Mouse (Mus musculus) forebrain, embryonic 15.5 days (tissue): ENCODE results near the gene Akap8. TPM values are rescaled to one million over a fixed set of nuclear protein-coding genes. Genes with fewer than 3 reads are reported as not detected.

Source experiments
- ATAC-seq: fragments of 200-750 bp; cut with Nextera tagmentation; replicated peaks from 2 replicates; pipeline ENCODE4 v1.8.0; 2017; ENCODE audit warnings: mild to moderate bottlenecking, moderate TSS enrichment, moderate library complexity
- H3K27ac ChIP-seq: fragments of 300-500 bp; sonication (generic); replicated peaks from 2 replicates; pipeline ENCODE4 v1.5.1; 2015; ENCODE audit warnings: mild to moderate bottlenecking, inconsistent platforms
- H3K27me3 ChIP-seq: fragments of 300-500 bp; sonication (generic); 2 replicates; pipeline ENCODE4 v1.6.1; 2015; ENCODE audit warnings: inconsistent platforms
- H3K36me3 ChIP-seq: fragments of 300-500 bp; sonication (generic); 2 replicates; pipeline ENCODE4 v1.6.1; 2015; ENCODE audit warnings: mild to moderate bottlenecking, inconsistent platforms
- H3K4me1 ChIP-seq: fragments of 300-500 bp; sonication (generic); 2 replicates; pipeline ENCODE4 v1.6.1; 2015; ENCODE audit warnings: inconsistent platforms
- H3K4me2 ChIP-seq: fragments of 300-500 bp; sonication (generic); replicated peaks from 2 replicates; pipeline ENCODE4 v1.6.1; 2015; ENCODE audit warnings: mild to moderate bottlenecking, inconsistent platforms
- H3K4me3 ChIP-seq: fragments of 300-500 bp; sonication (generic); 2 replicates; pipeline ENCODE4 v1.5.1; 2015; ENCODE audit warnings: mild to moderate bottlenecking, inconsistent platforms
- H3K9ac ChIP-seq: fragments of 300-500 bp; sonication (generic); replicated peaks from 2 replicates; pipeline ENCODE4 v1.6.1; 2015; ENCODE audit warnings: mild to moderate bottlenecking, inconsistent platforms
- H3K9me3 ChIP-seq: fragments of 300-500 bp; sonication (generic); 2 replicates; pipeline ENCODE4 v1.6.1; 2016; ENCODE audit warnings: inconsistent platforms
- WGBS: fragments of 180-500 bp; shearing (Covaris S2); methylation state at CpG from one replicate; pipeline ENCODE4 v1.1.7; 2015; ENCODE audit warnings: mixed read lengths; 5-methylcytosine and 5-hydroxymethylcytosine counted together
- polyA plus RNA-seq: library from polyadenylated mRNA; unstranded; fragments of >200 nt; fragmentation: Nextera tagmentation; extraction: Ambion mirVana; gene quantifications from 2 replicates; pipeline ENCODE4 v1.2.1, GENCODE M21; 2015

The Akap8 gene
- polyA plus RNA-seq, 1 experiment from 2014 or later: 107 TPM

DNA sequence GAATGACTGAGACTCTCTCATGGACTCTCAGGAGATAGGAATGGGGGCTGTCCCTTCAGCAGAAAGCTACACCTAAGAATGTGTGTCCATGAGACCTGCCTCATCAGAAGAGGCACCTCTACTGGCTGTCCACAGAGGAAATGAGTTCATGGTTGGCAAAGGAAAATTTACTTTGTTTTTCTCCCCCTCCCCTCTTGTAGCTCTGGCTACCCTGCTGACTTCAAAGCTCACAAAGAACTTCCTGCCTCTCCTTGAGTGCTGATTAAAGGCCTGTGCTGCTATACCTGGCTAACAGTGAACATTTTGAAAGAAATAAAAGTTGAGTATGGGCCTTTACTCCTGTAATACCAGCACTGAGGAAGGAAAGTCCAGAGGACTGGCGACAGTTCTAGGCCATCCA lies 20.1 kb upstream of the Akap8 start:
- no peak overlapping the region for H3K4me2 ChIP-seq
- no peaks in the 10 kb centered on the region for H3K4me1 ChIP-seq
- H3K27me3 ChIP-seq: no peaks in the 10 kb centered on the region
- no peak overlapping the region for H3K4me3 ChIP-seq
- H3K27ac ChIP-seq: no peak overlapping the region
- H3K36me3 ChIP-seq: peaks cover 45% of the 10 kb centered on the region
- 93% methylated on average over 1 of the region's 1 CpGs for WGBS
- no peak overlapping the region for H3K9ac ChIP-seq
- ATAC-seq: no peak
- no peaks in the 10 kb centered on the region for H3K9me3 ChIP-seq

- H3K9me3 ChIP-seq: no peaks in the 10 kb centered on the region
- no peaks in the 10 kb centered on the region for H3K27me3 ChIP-seq
- 83% methylated on average over 1 of the region's 1 CpGs for WGBS
- H3K4me1 ChIP-seq: no peaks in the 10 kb centered on the region
- no peak for ATAC-seq
- H3K9ac ChIP-seq: no peak overlapping the region
- H3K4me3 ChIP-seq: no peak overlapping the region
- H3K36me3 ChIP-seq: peaks cover 54% of the 10 kb centered on the region
- no peak overlapping the region for H3K27ac ChIP-seq
- no peak overlapping the region for H3K4me2 ChIP-seq
Observed at GRCm38 (mm10) chr17:32340110-32340509, 19.1 kb upstream of the Akap8 start.

DNA sequence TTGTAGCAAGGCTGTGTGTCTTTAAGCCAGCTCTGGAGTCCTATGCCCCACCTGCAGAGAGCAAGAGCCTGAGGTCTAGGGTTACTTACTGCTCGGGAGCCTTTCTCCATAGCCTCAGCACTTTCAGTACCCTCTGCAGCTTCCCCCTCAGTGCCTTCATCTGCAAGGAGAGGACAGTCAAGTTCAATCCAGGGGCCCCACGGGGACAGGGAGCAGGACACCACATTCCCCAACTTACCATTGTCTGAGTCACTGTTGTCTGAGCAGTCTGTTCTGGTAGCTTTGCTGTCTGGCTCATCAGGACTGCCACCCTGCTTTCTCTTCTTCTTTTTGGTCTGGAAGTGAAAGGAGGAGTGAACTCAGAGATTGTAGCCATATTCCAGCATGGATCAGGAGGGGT lies 14.8 kb upstream of the Akap8 start:
- no peak overlapping the region for H3K27ac ChIP-seq
- no peaks in the 10 kb centered on the region for H3K4me1 ChIP-seq
- H3K9ac ChIP-seq: no peak overlapping the region
- peaks cover 73% of the 10 kb centered on the region for H3K36me3 ChIP-seq
- H3K4me3 ChIP-seq: no peak overlapping the region
- H3K27me3 ChIP-seq: no peaks in the 10 kb centered on the region
- no peaks in the 10 kb centered on the region for H3K9me3 ChIP-seq
- WGBS: 87% methylated on average over 2 of the region's 2 CpGs
- ATAC-seq: no peak
- H3K4me2 ChIP-seq: no peak overlapping the region

- 94% methylated on average over 12 of the region's 12 CpGs for WGBS
- no peak overlapping the region for H3K4me2 ChIP-seq
- no peaks in the 10 kb centered on the region for H3K27me3 ChIP-seq
- H3K4me1 ChIP-seq: no peaks in the 10 kb centered on the region
- peaks cover 77% of the 10 kb centered on the region for H3K36me3 ChIP-seq
- ATAC-seq: no peak
- H3K27ac ChIP-seq: no peak overlapping the region
- no peak overlapping the region for H3K9ac ChIP-seq
- H3K9me3 ChIP-seq: no peaks in the 10 kb centered on the region
- H3K4me3 ChIP-seq: no peak overlapping the region
Observed at GRCm38 (mm10) chr17:32334921-32335320, 13.9 kb upstream of the Akap8 start.

GRCm38 (mm10) chr17:32333675-32334303 lies 12.8 kb upstream of the Akap8 start:
- WGBS: 91% methylated on average over 31 of the region's 31 CpGs
- Histone ChIP-seq H3K9me3 (no peaks in the 10 kb centered on the region), H3K4me2 (no peak overlapping the region), H3K27ac (no peak overlapping the region), H3K36me3 (peaks cover 77% of the 10 kb centered on the region), H3K9ac (no peak overlapping the region), H3K27me3 (no peaks in the 10 kb centered on the region), H3K4me3 (no peak overlapping the region), H3K4me1 (no peaks in the 10 kb centered on the region)
- ATAC-seq: 0 out of 2 replicates have a peak, but pooled peaks have one; percentile 13

DNA sequence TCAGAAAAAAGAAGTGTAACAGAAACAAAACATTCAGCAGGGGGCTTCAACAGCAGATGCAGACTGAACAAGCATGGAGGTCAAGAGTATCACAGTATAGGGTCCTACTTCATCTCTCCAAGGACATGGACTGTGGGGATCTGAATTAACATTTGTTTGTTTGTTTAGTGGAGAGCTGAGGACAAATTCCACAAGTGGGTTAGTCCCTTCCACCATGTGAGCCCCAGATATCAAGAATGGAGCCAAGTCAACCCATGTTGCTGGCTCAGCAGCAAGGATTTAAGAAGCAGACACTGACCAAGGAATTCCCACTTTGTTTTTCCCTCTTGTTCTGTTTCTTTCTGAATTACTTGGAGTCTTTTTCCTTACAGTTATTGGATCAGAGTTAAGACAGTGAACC lies 6.5 kb upstream of the Akap8 start:
- Histone ChIP-seq H3K27ac (no peak overlapping the region), H3K27me3 (no peaks in the 10 kb centered on the region), H3K9me3 (no peaks in the 10 kb centered on the region), H3K4me1 (peaks cover 2% of the 10 kb centered on the region; the same call in 1 of the 2 replicates), H3K4me2 (no peak overlapping the region), H3K9ac (no peak overlapping the region), H3K4me3 (no peak overlapping the region), H3K36me3 (peaks cover 50% of the 10 kb centered on the region)
- no peak for ATAC-seq

DNA sequence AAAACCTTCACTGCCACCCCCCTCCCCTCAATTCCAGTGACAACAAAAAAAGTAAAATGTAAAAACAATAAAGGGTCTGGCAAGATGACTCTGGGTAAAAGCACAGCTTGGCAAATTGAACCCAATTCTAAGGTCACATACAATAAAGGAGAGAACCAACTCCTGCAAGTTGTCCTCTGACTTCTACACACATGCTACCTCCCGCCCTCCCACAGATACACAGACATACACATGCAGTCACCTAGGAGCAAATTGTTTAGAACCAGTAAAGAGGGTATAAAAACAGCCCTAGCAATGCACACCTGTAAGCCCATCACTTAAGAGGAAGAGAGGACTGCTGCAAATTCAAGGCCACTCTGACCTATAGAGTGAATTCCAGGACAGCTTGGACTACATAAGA lies 1.8 kb upstream of the Akap8 start:
- no peak for ATAC-seq

GRCm38 (mm10) chr17:32321836-32322235 lies 798 bp upstream of the Akap8 start:
- WGBS: 24% methylated on average over 6 of the region's 6 CpGs
- ATAC-seq: no peak
- peak overlapping the region; percentile 92 for H3K27ac ChIP-seq
- peak overlapping the region; percentile 70 for H3K9ac ChIP-seq
- peak overlapping the region; percentile 65 for H3K4me2 ChIP-seq
- H3K9me3 ChIP-seq: no peaks in the 10 kb centered on the region
- no peaks in the 10 kb centered on the region for H3K27me3 ChIP-seq
- H3K4me3 ChIP-seq: peak overlapping the region; percentile 99
- H3K36me3 ChIP-seq: peaks cover 29% of the 10 kb centered on the region
- H3K4me1 ChIP-seq: peaks cover 31% of the 10 kb centered on the region

More for the DNA sequence above, 1.8 kb upstream of the Akap8 start:
- WGBS: 86% methylated on average over 1 of the region's 1 CpGs
- Histone ChIP-seq H3K4me3 (no peak overlapping the region), H3K27ac (no peak overlapping the region), H3K4me2 (no peak overlapping the region), H3K9me3 (no peaks in the 10 kb centered on the region), H3K9ac (no peak overlapping the region), H3K36me3 (peaks cover 28% of the 10 kb centered on the region), H3K4me1 (peaks cover 31% of the 10 kb centered on the region), H3K27me3 (no peaks in the 10 kb centered on the region)

- peak overlapping the region; percentile 65 for H3K4me2 ChIP-seq
- ATAC-seq: peak; percentile 74; the same call in 1 of the 2 replicates
- no peaks in the 10 kb centered on the region for H3K27me3 ChIP-seq
- peak overlapping the region; percentile 92 for H3K27ac ChIP-seq
- peak overlapping the region; percentile 70 for H3K9ac ChIP-seq
- peak overlapping the region; percentile 99 for H3K4me3 ChIP-seq
- peaks cover 31% of the 10 kb centered on the region for H3K4me1 ChIP-seq
- 2% methylated on average over 23 of the region's 23 CpGs for WGBS
- no peaks in the 10 kb centered on the region for H3K9me3 ChIP-seq
- peaks cover 33% of the 10 kb centered on the region for H3K36me3 ChIP-seq
Observed at GRCm38 (mm10) chr17:32321390-32321734, 324 bp upstream of the Akap8 start.

DNA sequence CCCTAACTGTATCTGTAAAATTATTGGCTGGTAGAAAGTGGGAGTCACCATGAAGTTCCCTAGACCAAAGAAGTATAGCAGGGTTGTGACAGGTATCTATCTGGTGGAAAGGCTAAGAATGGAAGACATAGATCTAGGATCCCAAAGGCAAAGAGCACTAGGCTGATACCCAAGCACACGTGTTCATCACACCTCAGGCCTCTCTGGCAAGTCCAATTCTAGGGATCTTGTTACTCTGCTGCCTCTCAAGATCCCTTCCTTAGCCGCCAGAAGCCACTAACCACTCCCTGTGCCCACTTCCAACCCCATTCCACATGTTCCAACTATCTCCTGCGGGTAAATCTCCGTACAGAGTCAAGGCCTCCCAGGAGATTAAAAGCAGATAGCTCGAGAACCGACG lies 1.1 kb downstream of the Akap8 start:
- WGBS: 1% methylated on average over 7 of the region's 7 CpGs
- H3K36me3 ChIP-seq: peaks cover 37% of the 10 kb centered on the region
- H3K4me3 ChIP-seq: peak overlapping the region; percentile 99
- H3K9ac ChIP-seq: peak overlapping the region; percentile 95
- ATAC-seq: no peak
- H3K4me2 ChIP-seq: peak overlapping the region; percentile 80
- peak overlapping the region; percentile 97 for H3K27ac ChIP-seq
- no peaks in the 10 kb centered on the region for H3K27me3 ChIP-seq
- H3K4me1 ChIP-seq: peaks cover 31% of the 10 kb centered on the region
- H3K9me3 ChIP-seq: no peaks in the 10 kb centered on the region

- Histone ChIP-seq H3K4me2 (no peak overlapping the region), H3K27ac (no peak overlapping the region), H3K4me3 (no peak overlapping the region), H3K9ac (no peak overlapping the region), H3K36me3 (peaks cover 53% of the 10 kb centered on the region), H3K27me3 (no peaks in the 10 kb centered on the region), H3K4me1 (peaks cover 31% of the 10 kb centered on the region), H3K9me3 (no peaks in the 10 kb centered on the region)
- ATAC-seq: no peak
- WGBS: 92% methylated on average over 3 of the region's 3 CpGs
Observed at GRCm38 (mm10) chr17:32317708-32318107, 3.3 kb downstream of the Akap8 start.

- Histone ChIP-seq H3K27me3 (no peaks in the 10 kb centered on the region), H3K9ac (no peak overlapping the region), H3K4me3 (no peak overlapping the region), H3K27ac (no peak overlapping the region), H3K9me3 (no peaks in the 10 kb centered on the region), H3K4me2 (no peak overlapping the region), H3K36me3 (peaks cover 60% of the 10 kb centered on the region), H3K4me1 (peaks cover 25% of the 10 kb centered on the region)
- no peak for ATAC-seq
- WGBS: 93% methylated on average over 8 of the region's 8 CpGs
Observed at GRCm38 (mm10) chr17:32317032-32317431, 4.0 kb downstream of the Akap8 start.

DNA sequence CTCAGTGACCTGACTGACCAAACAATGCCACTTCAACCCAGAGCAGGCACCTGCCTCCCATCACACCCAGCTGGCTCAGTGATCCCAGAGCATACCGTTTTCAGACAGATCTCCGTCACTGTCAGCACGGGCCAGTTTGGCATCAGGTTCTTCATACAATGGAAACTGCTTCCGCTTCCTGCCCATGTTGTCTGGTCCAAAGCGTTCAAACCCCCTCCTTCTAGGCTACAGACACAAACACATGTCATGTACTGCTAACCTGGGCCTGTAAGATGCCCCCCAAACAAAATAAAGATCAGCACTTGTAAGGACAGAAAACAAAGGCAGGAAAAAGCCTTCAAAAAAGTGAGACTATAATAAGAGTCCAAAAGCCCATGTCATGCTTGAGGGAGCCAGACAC lies 5.5 kb downstream of the Akap8 start:
- Histone ChIP-seq H3K4me2 (no peak overlapping the region), H3K36me3 (peaks cover 75% of the 10 kb centered on the region), H3K4me3 (no peak overlapping the region), H3K9ac (no peak overlapping the region), H3K4me1 (peaks cover 21% of the 10 kb centered on the region), H3K27me3 (no peaks in the 10 kb centered on the region), H3K9me3 (no peaks in the 10 kb centered on the region), H3K27ac (no peak overlapping the region)
- 95% methylated on average over 5 of the region's 5 CpGs for WGBS
- no peak for ATAC-seq
